Mouse (Mus musculus): ENCODE measurements around the gene Fscn3. TPM values are rescaled to one million over a fixed set of nuclear protein-coding genes. Genes with fewer than 3 reads are reported as not detected.
A peak's percentile ranks its signal among the peaks of the same experiment; 100 is the strongest.

The Fscn3 gene
- total RNA-seq, 2 experiments from 2014 or later: not detected

DNA sequence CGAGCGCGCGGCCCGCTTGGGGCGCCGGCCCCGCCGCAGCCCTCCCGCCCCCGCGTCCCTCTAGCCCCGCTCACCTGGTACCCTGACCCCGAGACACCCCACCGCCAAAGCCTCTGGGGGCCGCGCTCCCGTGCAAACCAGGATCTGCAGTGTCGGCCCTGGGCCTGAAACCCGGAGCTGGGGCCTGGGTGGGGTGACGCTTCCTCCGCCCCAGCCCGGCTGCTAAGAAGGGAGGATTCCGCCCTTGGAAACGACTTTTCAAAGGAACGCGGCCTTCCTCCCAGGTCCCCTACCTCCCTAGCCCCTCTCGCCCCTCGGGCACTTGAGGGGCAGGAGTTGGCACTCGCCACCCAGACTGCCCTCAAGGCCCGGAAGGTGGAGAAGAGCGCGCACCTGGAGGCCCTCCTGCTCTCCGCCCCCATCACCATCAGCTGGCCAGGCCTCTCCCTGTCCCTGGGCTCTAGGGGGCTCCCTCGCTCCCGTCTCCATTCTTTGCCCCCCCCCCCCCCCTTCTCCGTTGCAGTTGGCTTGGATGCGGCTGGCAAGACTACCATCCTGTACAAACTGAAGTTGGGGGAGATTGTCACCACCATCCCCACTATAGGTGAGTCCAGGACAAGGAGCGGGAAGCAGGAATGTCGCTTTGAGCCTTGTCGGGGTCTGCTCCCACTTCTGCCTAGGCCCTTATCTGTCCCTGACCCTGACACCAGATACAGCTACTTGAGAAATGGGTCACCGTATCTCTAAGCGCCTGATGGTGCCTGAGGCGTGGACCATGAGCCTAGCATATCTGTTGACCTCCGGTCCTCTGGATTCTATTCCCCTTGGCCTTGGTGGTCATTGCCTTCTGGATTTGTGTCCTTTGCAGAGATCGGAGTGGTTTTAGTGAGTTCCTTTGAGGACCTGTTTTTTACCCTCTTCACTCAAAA lies 3.6 kb upstream of the Fscn3 start:
- intact Hi-C loops (cut with DNase I; ENCODE audit: low total_unique reads): loop anchor here (5.0 kb wide), 1 partner anchor 53 kb away; the partner anchor contains the start of gene Snd1
- peak; percentile 44 for DNase-seq

DNA sequence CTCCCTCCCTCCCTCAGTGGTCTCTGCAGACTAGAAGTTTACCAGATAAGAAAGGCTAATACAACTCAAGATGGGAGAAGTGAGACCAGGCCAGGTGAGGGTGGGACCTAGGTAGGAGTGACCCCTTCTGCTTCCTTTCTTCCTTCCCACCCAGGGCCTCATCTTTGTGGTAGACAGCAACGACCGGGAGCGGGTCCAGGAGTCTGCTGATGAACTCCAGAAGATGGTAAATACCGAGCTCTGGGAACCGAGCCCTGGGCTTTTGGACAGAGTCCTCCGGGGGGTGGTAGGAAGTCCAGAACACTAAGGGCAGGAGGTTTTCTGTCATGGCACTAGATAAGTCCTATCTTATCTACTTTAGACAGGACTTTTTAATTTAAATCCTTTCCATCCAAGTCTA lies 2.6 kb upstream of the Fscn3 start:
- intact Hi-C loops (cut with DNase I; ENCODE audit: low total_unique reads): no loop called here
- DNase-seq: no peak

- intact Hi-C loops (cut with DNase I; ENCODE audit: low total_unique reads): no loop called here
- DNase-seq: no peak
Measured at GRCm38 (mm10) chr6:28428290-28428689, 701 bp downstream of the Fscn3 start, which contains the start of gene Gcc1. Gcc1 (minus strand) TSS chr6:28428390.

DNA sequence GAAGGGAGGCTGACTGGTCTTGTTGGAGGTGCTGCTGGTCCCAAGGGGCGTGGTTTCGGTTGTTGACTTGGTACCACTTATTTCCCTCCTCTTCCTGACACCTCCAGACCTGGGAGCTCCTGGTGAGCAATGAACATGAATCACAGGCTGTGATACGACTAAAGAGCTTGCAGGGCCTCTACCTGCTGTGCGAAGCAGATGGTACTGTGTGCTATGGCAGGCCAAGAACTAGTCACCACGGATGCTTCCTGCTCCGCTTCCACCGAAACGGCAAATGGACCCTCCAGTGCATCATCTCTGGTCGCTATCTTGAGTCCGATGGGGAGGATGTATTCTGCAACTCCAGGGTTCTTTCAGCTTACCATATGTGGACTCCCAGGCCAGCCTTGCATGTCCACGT lies 2.3 kb downstream of the Fscn3 start:
- intact Hi-C loops (cut with DNase I; ENCODE audit: low total_unique reads): no loop called here
- no peak for DNase-seq

- no peak for DNase-seq
- intact Hi-C loops (cut with DNase I; ENCODE audit: low total_unique reads): no loop called here
Measured at GRCm38 (mm10) chr6:28430795-28431537, 3.4 kb downstream of the Fscn3 start.

DNA sequence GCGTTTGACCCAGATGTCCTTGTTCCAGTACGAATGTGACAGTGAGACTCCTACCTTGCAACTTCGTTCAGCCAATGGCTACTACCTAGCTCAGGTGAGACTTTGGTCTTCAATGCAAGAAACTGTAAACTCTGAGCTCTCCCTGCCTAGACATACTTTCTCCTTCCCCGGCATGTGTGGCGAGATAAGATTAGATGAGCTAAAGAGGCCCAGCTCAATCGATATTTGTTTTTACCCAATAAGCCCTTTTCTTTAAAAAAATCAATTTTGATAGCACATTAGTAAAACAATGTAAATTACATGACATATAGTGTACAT lies 3.9 kb downstream of the Fscn3 start:
- DNase-seq: no peak
- intact Hi-C loops (cut with DNase I; ENCODE audit: low total_unique reads): no loop called here

GRCm38 (mm10) chr6:28447937-28448336 lies 20.3 kb downstream of the Fscn3 start:
- intact Hi-C loops (cut with DNase I; ENCODE audit: low total_unique reads): no loop called here
- DNase-seq: no peak

DNA sequence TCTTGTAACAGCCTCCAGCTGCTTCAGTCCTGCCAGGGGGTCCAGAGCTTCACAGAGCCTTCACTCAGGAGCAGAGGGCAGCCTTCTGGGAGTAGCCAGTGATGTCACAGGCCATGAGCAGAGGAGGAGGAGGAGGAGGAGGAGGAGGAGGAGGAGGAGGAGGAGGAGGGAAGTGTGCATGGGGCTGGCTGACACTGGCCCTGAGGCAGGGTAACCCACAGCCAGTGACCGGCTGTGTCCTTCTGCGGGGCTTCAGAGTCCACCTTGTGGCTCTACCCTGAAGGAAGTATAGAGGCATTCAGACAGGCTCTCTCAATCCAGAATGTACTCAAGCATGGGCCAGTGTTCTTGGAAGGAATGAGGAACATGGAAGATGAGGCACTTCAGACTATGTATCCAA lies 21.7 kb downstream of the Fscn3 start, which contains the start of gene Pax4:
TSS of gene Pax4 (minus strand) at position 101 of the 400 bp plus-strand sequence.
- intact Hi-C loops (cut with DNase I; ENCODE audit: low total_unique reads): no loop called here
- DNase-seq: no peak

- DNase-seq: no peak
- intact Hi-C loops (cut with DNase I; ENCODE audit: low total_unique reads): no loop called here
Measured at GRCm38 (mm10) chr6:28450481-28450880, 22.9 kb downstream of the Fscn3 start.

DNA sequence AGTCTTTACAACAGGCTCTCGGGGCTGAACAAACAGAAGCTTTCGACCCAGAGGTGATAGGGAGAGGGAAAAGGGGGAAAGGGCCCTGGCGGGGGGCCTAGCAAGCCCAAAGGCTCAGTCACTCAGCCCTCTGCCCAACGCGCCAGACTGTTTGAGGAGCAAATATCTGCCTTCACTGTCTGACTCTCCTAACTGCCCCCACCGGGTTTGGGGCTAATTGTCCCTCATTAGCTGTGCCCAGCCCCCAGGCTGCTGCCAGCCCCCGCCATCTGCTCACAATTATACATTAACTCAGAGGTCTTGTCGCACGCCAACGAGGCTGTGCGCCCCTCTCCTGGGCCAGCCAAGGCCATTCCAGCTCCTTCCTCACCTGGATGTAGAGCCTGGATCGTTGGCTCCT lies 23.4 kb downstream of the Fscn3 start:
- intact Hi-C loops (cut with DNase I; ENCODE audit: low total_unique reads): no loop called here
- DNase-seq: no peak

DNA sequence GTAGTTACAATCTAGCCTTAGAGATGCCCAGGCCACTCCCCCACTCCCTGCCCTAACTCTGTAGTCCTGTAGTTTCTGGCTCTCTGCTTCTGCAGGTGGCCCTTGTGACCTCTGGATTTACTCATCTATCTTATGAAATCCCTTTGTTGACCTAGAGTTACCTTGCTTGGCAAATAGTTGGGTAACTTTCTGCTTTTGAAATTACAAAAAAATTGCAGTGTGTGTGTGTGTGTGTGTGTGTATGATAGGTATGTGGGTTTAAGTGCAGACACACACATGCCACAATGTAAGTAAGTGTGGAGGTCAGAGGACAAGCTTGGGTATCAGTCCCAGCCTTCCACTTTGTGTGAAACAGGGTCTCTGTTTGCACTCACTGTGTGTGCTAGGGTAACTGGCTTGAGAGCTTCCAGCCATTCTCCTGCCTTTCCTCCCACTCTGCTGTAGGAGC lies 31.7 kb downstream of the Fscn3 start:
- intact Hi-C loops (cut with DNase I; ENCODE audit: low total_unique reads): no loop called here
- DNase-seq: no peak

GRCm38 (mm10) chr6:28460534-28460933 lies 32.9 kb downstream of the Fscn3 start:
- intact Hi-C loops (cut with DNase I; ENCODE audit: low total_unique reads): no loop called here

DNA sequence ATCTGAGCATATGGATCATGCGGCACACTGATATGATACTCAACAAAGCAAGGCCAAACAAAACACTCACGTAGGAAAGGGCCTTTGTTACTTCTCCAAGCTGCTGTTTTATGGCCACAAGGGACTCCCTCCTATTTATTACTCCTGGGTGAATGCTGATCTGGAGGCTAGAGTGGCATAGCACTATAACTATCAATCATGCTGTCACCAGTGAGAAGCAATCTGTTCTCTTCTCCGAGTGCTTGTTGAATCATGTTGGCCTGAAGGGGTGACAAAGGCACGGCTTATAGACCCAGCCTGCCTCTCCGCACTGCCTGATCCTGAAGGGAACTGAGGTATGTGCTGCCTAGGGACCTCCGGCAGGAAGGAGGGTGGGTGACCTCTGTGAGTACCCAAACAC lies 37.0 kb downstream of the Fscn3 start:
- no peak for DNase-seq
- intact Hi-C loops (cut with DNase I; ENCODE audit: low total_unique reads): no loop called here

More at GRCm38 (mm10) chr6:28460534-28460933, 32.9 kb downstream of the Fscn3 start:
- DNase-seq: peak; percentile 67

- intact Hi-C loops (cut with DNase I; ENCODE audit: low total_unique reads): loop anchor here (10.0 kb wide), 1 partner anchor 205 kb away; no protein-coding TSS in a partner anchor
- no peak for DNase-seq
Measured at GRCm38 (mm10) chr6:28470017-28470602, 42.5 kb downstream of the Fscn3 start.

DNA sequence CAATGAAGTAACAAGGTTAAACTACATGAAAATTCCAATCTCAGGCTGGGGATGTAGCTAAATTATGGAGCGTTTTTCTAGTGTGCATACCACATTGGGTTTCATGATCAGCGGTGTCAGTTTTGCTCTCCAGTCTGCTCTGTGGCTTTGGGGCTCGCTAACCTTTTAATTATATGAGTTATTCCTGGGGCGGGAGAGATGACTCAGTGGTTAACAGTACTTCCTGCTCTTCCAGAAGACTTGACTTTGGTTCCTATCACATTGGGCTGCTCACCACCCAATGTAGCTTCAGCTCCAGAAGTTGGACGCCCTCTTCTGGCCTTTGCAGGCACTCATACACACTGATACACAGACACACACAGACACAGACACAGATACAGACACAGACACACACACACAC lies 43.0 kb downstream of the Fscn3 start:
- intact Hi-C loops (cut with DNase I; ENCODE audit: low total_unique reads): loop anchor here (10.0 kb wide), 1 partner anchor 206 kb away; no protein-coding TSS in a partner anchor
- DNase-seq: no peak

DNA sequence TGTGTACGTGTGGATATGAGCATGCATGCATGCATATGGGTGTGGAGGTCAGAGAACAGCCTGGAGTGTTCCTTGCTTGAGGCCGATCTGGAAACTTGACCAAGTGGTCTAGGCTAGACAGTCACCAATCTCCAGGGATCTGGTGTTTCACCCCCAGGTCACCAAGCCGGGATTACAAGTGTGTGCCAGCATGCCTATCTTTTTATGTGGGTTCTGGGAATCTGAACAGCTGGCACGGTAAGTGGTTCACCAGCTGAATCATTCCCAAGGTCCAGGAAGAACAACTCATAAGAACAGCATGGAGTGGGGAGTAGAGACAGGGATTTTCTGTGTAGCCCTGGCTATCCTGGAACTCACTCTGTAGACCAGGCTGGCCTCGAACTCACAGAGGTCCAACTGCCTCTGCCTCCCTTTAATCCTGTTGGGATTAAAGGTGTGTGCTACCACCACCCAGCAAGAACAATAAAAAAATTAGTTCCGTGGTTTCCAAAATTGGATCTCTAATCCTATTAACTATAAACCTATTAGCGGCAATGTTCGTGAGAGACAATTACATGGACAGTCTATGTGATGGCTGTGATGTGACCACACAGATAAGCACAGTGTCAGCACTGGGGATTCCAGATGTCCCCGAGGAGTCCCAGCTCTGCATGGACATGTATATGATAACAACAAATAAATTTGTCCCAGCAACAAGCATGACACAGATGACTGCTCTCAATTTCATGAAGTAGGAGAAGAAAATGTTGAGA lies 43.9 kb downstream of the Fscn3 start:
- no peak for DNase-seq
- intact Hi-C loops (cut with DNase I; ENCODE audit: low total_unique reads): loop anchor here (10.0 kb wide), 1 partner anchor 207 kb away; no protein-coding TSS in a partner anchor

DNA sequence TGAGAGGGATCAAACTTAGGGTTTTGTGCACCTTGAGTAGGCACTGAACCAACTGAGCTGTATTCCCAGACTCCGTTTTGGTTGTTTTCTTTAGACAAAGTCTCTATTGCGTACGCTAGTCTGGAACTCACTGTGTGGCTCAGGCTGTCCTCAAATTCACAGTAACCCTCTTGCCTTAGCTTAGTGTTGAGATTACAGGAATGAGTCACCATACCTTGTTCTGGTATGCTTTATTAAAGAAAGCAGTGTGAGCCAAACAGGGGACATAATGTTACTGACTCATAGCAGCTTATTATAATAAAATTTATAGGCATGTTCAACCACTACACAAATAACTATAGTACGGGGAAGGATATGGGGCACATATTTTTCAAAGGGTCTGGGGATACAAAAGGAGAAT lies 46.6 kb downstream of the Fscn3 start:
- intact Hi-C loops (cut with DNase I; ENCODE audit: low total_unique reads): loop anchor here (10.0 kb wide), 1 partner anchor 209 kb away; no protein-coding TSS in a partner anchor
- DNase-seq: no peak

DNA sequence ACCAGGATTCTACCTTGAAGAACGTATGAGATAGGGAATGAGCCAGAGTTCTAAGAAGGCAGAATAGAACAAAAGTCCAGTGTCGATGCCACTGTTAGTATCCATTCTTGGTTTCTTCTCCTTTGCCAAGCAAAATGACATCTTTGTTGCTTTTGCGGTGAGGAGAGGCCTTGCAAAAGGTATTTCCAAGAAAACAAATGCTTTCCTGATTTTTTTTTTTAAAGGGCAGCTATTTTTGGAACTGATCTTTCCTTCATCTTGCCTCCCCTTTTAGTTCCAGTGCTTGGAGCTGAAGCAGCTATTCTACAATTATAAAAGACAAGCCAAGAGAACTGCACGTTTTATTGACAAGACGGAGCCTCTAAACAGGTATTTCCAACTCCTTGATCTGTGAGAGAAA lies 47.2 kb downstream of the Fscn3 start, which contains the start of gene Snd1:
TSS of gene Snd1 (plus strand) at position 301 of the 400 bp plus-strand sequence.
- no peak for DNase-seq
- intact Hi-C loops (cut with DNase I; ENCODE audit: low total_unique reads): loop anchor here (5.0 to 10.0 kb wide), 2 partner anchors 53 to 210 kb away; partner anchors contain the start of gene Arf5
